In genomic region chr2:38164326-38165035, GRCm38 (mm10) we compare ENCODE assay signal across 11 mouse cellular contexts.
DNase-seq lines count a peak whose midpoint lies in the region; ATAC-seq and TF ChIP-seq lines count a peak whose summit lies in the region.
"Had no signal": no experiment of that assay in that cellular context is flagged by ENCODE, and none has a peak within 500 bp of the region (broad histone marks: within the 10 kb centered on the region; RNA-seq: fewer than 3 reads in every experiment).

No protein-coding gene starts in this region.

- TF ChIP-seq POLR2A in myocyte (IDR thresholded peaks at IDR 0.05; ENCODE audit: insufficient read length, low read depth) = no peak

- peaks cover 10% of the 10 kb centered on the region for H3K4me1 ChIP-seq in kidney, embryonic 16.5 days (ENCODE audit: insufficient read depth, low read length)
- H3K4me1 ChIP-seq: embryonic facial prominence, embryonic 12.5 days had no signal

- no peaks in the 10 kb centered on the region for H3K79me2 ChIP-seq in myocyte (ENCODE audit: control insufficient read depth, insufficient read depth)

- H3K27me3 ChIP-seq in kidney, embryonic 16.5 days (ENCODE audit: insufficient read depth, low read length) = no peaks in the 10 kb centered on the region
- H3K27me3 ChIP-seq in myocyte (ENCODE audit: control insufficient read depth, insufficient read depth, insufficient read length) = no peaks in the 10 kb centered on the region
- H3K27me3 ChIP-seq: embryonic facial prominence, embryonic 12.5 days had no signal

- H3K36me3 ChIP-seq in kidney, embryonic 16.5 days (ENCODE audit: insufficient read depth, low read length) = no peaks in the 10 kb centered on the region
- no peaks in the 10 kb centered on the region for H3K36me3 ChIP-seq in myocyte (ENCODE audit: control insufficient read depth, insufficient read depth)
- H3K36me3 ChIP-seq: embryonic facial prominence, embryonic 12.5 days had no signal

- H3K9me3 ChIP-seq in kidney, embryonic 16.5 days (ENCODE audit: low read length) = no peaks in the 10 kb centered on the region
- H3K9me3 ChIP-seq: embryonic facial prominence, embryonic 12.5 days had no signal

- no peak for ATAC-seq in kidney, embryonic 16.5 days (ENCODE audit: low FRiP score, low TSS enrichment)
- ATAC-seq: intestine, postnatal 0 days had no signal

- peak; percentile 39 for DNase-seq in kidney, adult 9 months
- peak; percentile 14 for DNase-seq in T-cell, adult 2 months (ENCODE audit: low spot score)
- DNase-seq in heart, postnatal 4 days = peak; percentile 9
- DNase-seq in left cerebral cortex, postnatal 14 days (ENCODE audit: low spot score in 2 of 2) = no peak
- no peak for DNase-seq in layer of hippocampus, adult 11-12 months (ENCODE audit: low spot score)
- DNase-seq in MN1 (ENCODE audit: low spot score) = no peak
- DNase-seq: thymus, postnatal 36 days had no signal

- no peak overlapping the region for H3K4me2 ChIP-seq in kidney, embryonic 16.5 days (replicated peaks; ENCODE audit: low read depth, low read length)
- H3K4me2 ChIP-seq in myocyte (ENCODE audit: low read depth) = peak overlapping the region; percentile 71
- H3K4me2 ChIP-seq: embryonic facial prominence, embryonic 12.5 days had no signal

- H3K27ac ChIP-seq in kidney, embryonic 16.5 days (ENCODE audit: low read length) = no peak overlapping the region
- H3K27ac ChIP-seq: embryonic facial prominence, embryonic 12.5 days had no signal

- H3K9ac ChIP-seq in kidney, embryonic 16.5 days (replicated peaks; ENCODE audit: low read length) = no peak overlapping the region
- H3K9ac ChIP-seq: embryonic facial prominence, embryonic 12.5 days had no signal

- 72% methylated on average over 5 of the region's 5 CpGs for WGBS in kidney, embryonic 16.5 days

- no peak overlapping the region for H3K4me3 ChIP-seq in kidney, embryonic 16.5 days (ENCODE audit: low read length)
- no peak overlapping the region for H3K4me3 ChIP-seq in myocyte
- H3K4me3 ChIP-seq: embryonic facial prominence, embryonic 12.5 days had no signal

- no peak overlapping the region for H3ac ChIP-seq in myocyte (ENCODE audit: control insufficient read depth, insufficient read length)

- intact Hi-C loops in left cerebral cortex, postnatal 14 days (cut with DNase I) = no loop called here

TF ChIP-seq in myocyte, 11 proteins besides CTCF, POLR2A, EP300 and RAD21:
- TF ChIP-seq POLR2AphosphoS2 (IDR thresholded peaks at IDR 0.05; ENCODE audit: insufficient read length, low read depth) = no peak
- TF ChIP-seq E2F4 (IDR thresholded peaks at IDR 0.05; ENCODE audit: insufficient read depth) = no peak
- no peak for TF ChIP-seq SRF (IDR thresholded peaks at IDR 0.05; ENCODE audit: control insufficient read depth, insufficient read length, low read depth)
- TF ChIP-seq USF1 (IDR thresholded peaks at IDR 0.05; ENCODE audit: low read depth) = no peak
- no peak for TF ChIP-seq TCF12 (IDR thresholded peaks at IDR 0.05; ENCODE audit: insufficient read depth, poor library complexity, severe bottlenecking)
- no peak for TF ChIP-seq MAX (IDR thresholded peaks at IDR 0.05; ENCODE audit: low read depth)
- no peak for TF ChIP-seq TCF3 (IDR thresholded peaks at IDR 0.05; ENCODE audit: insufficient read length, low read depth)
- TF ChIP-seq REST (IDR thresholded peaks at IDR 0.05; ENCODE audit: insufficient read depth, insufficient read length) = no peak
- no peak for TF ChIP-seq MYOD1 (IDR thresholded peaks at IDR 0.05; ENCODE audit: control insufficient read depth in 1 of 3, insufficient read length in 2 of 3, low read depth in 2 of 3)
- TF ChIP-seq CEBPB (IDR thresholded peaks at IDR 0.05; ENCODE audit: insufficient read depth, poor library complexity, severe bottlenecking) = no peak
- no peak for TF ChIP-seq MYOG (IDR thresholded peaks at IDR 0.05; ENCODE audit: control insufficient read depth in 1 of 3, insufficient read depth in 1 of 3, insufficient read length in 2 of 3, low read depth in 2 of 3)

Comparison
In these comparisons a context has a peak if more than half of its experiments do, and no peak if none do; other contexts are left out.
1. DNase-seq: peak in kidney, adult 9 months (single experiment), T-cell, adult 2 months (single experiment) and heart, postnatal 4 days (single experiment); none in left cerebral cortex, postnatal 14 days (0 of 2), layer of hippocampus, adult 11-12 months (single experiment) and MN1 (single experiment).